Mouse (Mus musculus): ENCODE measurements around the gene Rpl3l. TPM values are rescaled to one million over a fixed set of nuclear protein-coding genes. Genes with fewer than 3 reads are reported as not detected.

Rpl3l gene
- polyA plus RNA-seq, 1 experiment = not detected

DNA sequence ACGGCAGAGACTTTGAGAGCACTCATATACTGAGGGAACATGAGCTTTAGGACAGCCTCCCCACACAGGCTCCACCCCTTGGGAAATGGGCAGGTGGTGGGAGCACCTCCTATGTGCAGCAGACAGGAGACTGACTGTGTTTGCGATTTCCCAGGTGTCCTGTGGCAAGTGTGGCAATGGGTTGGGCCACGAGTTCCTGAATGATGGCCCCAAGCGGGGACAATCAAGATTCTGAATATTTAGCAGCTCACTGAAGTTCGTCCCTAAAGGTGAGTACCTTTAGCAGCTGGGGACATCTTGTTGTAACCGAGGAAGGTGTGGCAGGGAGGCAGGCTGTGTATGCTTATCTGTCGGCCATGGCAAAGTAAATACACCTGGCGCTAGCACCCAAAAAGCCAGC is 12.3 kb downstream of the Rpl3l start:
- no peak overlapping the region for H3K27ac ChIP-seq (ENCODE audit: insufficient read depth, low read length)
- no peak for TF ChIP-seq POLR2A (IDR thresholded peaks at IDR 0.05; ENCODE audit: low read depth, low read length)
- no peak overlapping the region for H3K4me3 ChIP-seq (ENCODE audit: insufficient read depth, low read length)
- no peaks in the 10 kb centered on the region for H3K4me1 ChIP-seq (ENCODE audit: control insufficient read depth, insufficient read depth, low read length)

DNA sequence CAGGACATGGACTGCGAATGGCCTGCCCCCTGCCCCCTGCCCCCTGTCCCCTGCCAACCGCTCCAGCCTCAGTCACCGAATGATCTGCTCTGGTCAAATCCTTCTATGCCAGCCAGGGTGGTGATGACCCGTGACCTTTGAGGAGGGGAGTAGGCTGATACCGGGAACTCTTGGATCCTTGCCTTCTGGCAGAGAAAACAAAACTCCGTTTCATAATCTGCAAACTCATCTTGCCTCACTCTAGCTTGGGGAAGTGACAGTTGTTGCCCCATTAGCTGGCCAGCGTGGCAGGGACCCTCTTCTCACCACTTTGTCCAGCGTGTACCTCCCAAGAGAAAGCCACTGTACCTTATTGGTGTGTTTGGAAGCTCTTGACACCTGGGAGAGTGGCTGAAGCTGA is 14.7 kb downstream of the Rpl3l start:
- Histone ChIP-seq H3K4me3 (ENCODE audit: insufficient read depth, low read length) (no peak overlapping the region), H3K27ac (ENCODE audit: insufficient read depth, low read length) (no peak overlapping the region), H3K4me1 (ENCODE audit: control insufficient read depth, insufficient read depth, low read length) (no peaks in the 10 kb centered on the region)
- TF ChIP-seq CTCF (IDR thresholded peaks at IDR 0.05; ENCODE audit: borderline replicate concordance, insufficient read depth, low read length) = no peak
- TF ChIP-seq POLR2A (IDR thresholded peaks at IDR 0.05; ENCODE audit: low read depth, low read length) = no peak

DNA sequence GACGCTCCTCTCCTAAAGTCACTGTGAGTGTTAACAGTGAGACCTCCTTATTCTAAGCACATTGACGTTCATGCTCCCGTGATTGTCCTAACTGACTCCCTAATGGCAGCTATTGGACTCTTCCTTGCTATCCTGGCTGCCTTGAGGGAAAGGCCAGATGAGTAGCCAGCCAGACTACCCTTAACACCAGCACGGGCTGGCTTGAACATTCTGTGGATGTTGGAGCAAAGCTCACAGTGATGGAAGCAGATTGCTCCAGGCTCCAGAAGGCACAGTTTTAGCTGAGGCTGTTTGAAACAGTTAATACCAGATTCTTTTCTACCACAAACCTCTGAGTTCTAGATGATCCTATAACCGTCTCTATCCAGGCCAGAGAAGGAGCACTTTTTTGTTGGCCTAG is 16.3 kb downstream of the Rpl3l start:
- H3K4me3 ChIP-seq (ENCODE audit: insufficient read depth, low read length) = no peak overlapping the region
- H3K27ac ChIP-seq (ENCODE audit: insufficient read depth, low read length) = no peak overlapping the region
- H3K4me1 ChIP-seq (ENCODE audit: control insufficient read depth, insufficient read depth, low read length) = no peaks in the 10 kb centered on the region
- TF ChIP-seq CTCF (IDR thresholded peaks at IDR 0.05; ENCODE audit: borderline replicate concordance, insufficient read depth, low read length) = no peak
- TF ChIP-seq POLR2A (IDR thresholded peaks at IDR 0.05; ENCODE audit: low read depth, low read length) = no peak

DNA sequence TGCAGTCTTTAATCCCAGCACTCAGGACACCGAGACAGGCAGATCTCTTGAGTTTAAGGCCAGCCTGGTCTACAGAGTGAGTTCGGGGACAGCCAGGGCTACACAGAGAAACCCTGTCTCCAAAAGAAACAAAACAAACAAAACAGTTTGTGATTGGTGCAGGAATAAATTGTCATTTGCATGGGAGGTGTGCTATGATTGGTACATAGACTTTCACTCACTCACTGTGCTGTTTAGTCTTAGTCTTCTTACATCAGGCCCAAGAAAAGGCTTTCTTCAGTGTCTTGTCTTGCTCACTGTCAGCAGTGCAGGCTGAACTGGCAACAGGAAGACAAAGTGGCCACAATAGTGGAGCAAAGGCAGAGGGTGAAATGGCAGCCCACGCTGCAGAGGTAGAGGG is 16.8 kb downstream of the Rpl3l start:
- H3K4me1 ChIP-seq (ENCODE audit: control insufficient read depth, insufficient read depth, low read length) = no peaks in the 10 kb centered on the region
- no peak overlapping the region for H3K27ac ChIP-seq (ENCODE audit: insufficient read depth, low read length)
- TF ChIP-seq CTCF (IDR thresholded peaks at IDR 0.05; ENCODE audit: borderline replicate concordance, insufficient read depth, low read length) (no peak), POLR2A (IDR thresholded peaks at IDR 0.05; ENCODE audit: low read depth, low read length) (no peak)
- no peak overlapping the region for H3K4me3 ChIP-seq (ENCODE audit: insufficient read depth, low read length)

DNA sequence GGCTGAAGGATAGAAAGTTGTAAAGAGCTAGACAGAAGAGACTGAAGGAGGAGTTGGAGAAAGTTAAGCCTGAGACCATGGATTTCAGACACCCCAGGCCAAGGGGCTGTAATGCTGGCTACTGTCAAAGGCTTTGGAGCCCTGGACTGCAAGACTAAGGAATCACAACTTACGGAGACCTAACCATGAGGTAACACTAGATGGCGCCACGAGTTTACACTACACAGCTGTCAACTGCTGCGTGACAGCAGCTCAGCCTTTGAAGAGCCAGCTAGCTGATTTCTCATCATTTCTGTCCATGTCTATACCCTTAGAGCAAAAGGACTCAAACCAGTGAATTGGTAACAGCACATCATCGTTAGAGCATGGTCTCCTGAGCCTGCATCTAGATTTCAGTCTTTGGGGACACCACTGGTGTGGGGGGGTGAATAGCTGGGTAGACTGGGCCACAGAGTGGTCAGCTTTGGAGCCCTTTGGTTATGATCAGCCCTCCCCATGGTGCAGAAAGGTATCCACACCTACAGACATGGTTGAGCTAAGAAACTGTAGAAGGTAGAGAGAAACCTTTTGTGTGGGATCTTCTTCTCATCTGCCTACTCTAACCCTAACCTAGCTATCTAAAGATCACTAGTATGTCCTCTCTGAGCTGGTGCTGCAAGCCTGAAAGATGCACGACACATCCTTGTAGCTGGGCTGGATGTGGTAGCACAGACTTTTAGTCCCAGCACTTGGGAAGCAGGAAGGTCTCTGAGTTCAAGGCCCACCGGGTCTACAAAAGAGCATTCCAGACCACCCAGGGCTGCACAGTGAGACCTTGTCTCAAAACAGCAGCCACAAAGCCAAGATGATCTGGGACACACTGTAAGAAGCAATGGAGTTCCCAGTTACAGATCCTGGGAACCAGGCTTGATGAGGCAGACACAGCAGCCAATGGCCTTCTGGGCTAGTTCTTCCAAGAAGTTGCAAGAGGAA is 18.2 kb downstream of the Rpl3l start:
- Histone ChIP-seq H3K4me3 (ENCODE audit: insufficient read depth, low read length) (no peak overlapping the region), H3K4me1 (ENCODE audit: control insufficient read depth, insufficient read depth, low read length) (no peaks in the 10 kb centered on the region), H3K27ac (ENCODE audit: insufficient read depth, low read length) (no peak overlapping the region)
- no peak for TF ChIP-seq POLR2A (IDR thresholded peaks at IDR 0.05; ENCODE audit: low read depth, low read length)
- TF ChIP-seq CTCF (IDR thresholded peaks at IDR 0.05; ENCODE audit: borderline replicate concordance, insufficient read depth, low read length) = peak; percentile 93

DNA sequence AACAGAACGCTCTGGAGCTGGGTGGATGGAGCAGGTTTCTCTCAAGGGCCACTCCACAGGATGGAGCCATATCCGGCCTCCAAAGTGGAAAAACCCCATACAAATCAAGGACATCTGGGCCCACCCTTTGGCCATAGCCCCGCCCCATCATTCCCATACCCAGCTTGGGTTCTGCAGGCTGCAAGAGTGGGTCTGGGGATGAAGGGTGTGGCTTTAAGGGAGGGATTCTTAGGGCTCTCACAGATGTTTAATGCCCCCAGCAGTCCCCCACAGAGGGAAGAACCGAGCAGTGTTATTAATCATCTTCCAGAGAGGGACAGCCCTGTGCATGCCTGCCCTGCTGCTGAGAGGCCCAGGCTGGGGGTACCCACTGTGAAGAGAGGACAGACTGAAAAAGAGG is 19.4 kb downstream of the Rpl3l start:
- Histone ChIP-seq H3K4me3 (ENCODE audit: insufficient read depth, low read length) (no peak overlapping the region), H3K27ac (ENCODE audit: insufficient read depth, low read length) (no peak overlapping the region), H3K4me1 (ENCODE audit: control insufficient read depth, insufficient read depth, low read length) (no peaks in the 10 kb centered on the region)
- no peak for TF ChIP-seq CTCF (IDR thresholded peaks at IDR 0.05; ENCODE audit: borderline replicate concordance, insufficient read depth, low read length)

DNA sequence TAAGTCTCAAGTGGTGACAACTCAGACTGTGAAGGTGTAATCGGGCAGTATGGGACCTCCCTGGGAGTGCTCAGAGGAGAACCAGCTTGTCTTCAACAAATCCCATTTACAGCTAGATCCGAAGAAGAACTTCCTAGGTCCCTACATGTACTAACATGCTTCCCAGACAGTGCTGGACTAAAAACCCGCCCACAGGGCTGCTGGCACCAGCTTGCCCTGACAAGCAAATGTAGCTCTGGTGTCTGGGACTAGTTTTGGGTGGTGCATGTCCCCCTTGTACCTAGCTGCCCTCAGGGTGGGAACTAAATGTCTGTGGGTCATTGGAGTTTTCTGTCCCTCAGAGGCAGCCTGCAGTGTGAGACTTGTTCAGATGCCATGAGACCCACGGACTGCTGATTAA is 23.9 kb downstream of the Rpl3l start:
- H3K4me3 ChIP-seq (ENCODE audit: insufficient read depth, low read length) = no peak overlapping the region
- TF ChIP-seq CTCF (IDR thresholded peaks at IDR 0.05; ENCODE audit: borderline replicate concordance, insufficient read depth, low read length) (no peak), POLR2A (IDR thresholded peaks at IDR 0.05; ENCODE audit: low read depth, low read length) (no peak)
- no peak overlapping the region for H3K27ac ChIP-seq (ENCODE audit: insufficient read depth, low read length)
- H3K4me1 ChIP-seq (ENCODE audit: control insufficient read depth, insufficient read depth, low read length) = no peaks in the 10 kb centered on the region

DNA sequence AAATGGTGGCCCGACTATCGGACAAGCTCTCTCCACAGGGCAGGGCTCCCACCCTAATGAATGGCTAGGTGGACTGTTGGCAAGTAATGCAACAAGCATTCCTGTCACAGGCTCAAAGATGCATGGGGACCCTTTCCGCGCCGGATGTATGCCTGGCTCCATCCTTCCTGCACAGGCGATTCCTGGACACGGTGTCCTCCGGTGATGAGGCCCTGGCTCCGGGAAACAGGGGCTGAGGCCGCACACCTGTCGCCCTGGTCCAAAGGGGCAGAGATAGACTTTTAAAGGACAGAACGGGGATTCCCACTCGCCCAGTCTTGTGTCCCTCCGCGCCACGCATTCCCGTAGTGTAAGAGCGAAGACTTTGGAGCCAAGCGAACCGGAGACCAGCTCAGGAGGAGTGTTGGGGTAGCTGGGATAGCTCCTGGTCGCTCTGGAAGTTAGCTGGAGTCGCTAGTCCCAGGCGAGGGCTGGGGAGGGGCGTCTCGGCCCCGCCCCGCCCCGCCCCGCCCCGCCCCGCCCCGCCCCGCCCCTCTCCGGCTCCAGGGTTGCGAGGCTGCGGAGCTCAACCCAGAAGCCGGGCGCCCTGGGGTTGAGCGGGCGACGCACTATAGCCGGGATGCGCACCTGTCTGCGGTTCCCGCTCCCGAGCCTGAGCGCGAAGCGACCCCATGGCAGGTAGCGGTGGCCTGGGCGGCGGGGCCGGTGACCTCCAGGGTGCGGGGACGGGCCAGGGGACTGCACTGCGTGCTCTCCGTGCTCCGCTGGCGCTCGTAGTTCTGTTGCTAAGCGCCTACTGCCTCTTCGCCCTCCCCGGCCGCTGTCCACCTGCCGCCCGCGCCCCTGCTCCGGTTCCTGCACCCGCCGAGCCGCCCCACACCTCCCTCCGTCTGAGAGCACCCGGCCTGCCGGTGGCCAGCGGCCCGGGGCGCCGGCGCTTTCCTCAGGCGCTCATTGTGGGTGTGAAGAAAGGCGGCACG is 25.1 kb downstream of the Rpl3l start, which contains the start of gene Hs3st6:
Gene Hs3st6 (plus strand): TSS at position 574 of the 980 bp plus-strand sequence.
- H3K4me1 ChIP-seq (ENCODE audit: control insufficient read depth, insufficient read depth, low read length) = no peaks in the 10 kb centered on the region
- H3K27ac ChIP-seq (ENCODE audit: insufficient read depth, low read length) = no peak within 1 kb of the TSS
- peak within 1 kb of the TSS; percentile 53 for H3K4me3 ChIP-seq (ENCODE audit: insufficient read depth, low read length)
- no peak for TF ChIP-seq POLR2A (IDR thresholded peaks at IDR 0.05; ENCODE audit: low read depth, low read length)
- no peak for TF ChIP-seq CTCF (IDR thresholded peaks at IDR 0.05; ENCODE audit: borderline replicate concordance, insufficient read depth, low read length)

DNA sequence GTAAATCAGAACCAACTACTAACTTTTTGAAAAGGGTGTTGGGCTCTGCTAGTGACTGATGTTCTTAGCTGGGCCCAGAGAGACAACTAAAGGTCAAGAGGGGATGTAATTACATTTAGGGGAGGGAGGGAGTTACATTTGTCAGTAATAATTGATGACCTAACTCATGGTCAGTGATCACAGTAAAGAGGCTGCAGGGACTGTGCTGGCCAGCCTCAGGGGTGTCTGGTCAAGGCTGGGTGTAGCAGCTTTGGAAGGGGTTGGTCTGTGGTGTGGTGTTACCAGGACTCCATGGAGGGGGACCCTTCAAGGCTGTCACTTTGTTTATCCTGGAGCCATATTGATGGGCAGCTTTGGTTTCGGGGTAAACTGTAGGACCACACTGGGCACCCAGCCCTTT is 29.8 kb downstream of the Rpl3l start:
- Histone ChIP-seq H3K4me1 (ENCODE audit: control insufficient read depth, insufficient read depth, low read length) (no peaks in the 10 kb centered on the region), H3K27ac (ENCODE audit: insufficient read depth, low read length) (no peak overlapping the region), H3K4me3 (ENCODE audit: insufficient read depth, low read length) (no peak overlapping the region)
- TF ChIP-seq POLR2A (IDR thresholded peaks at IDR 0.05; ENCODE audit: low read depth, low read length) = no peak
- TF ChIP-seq CTCF (IDR thresholded peaks at IDR 0.05; ENCODE audit: borderline replicate concordance, insufficient read depth, low read length) = no peak
